Mouse (Mus musculus) midbrain, embryonic 14.5 days (tissue): ENCODE results near the gene Dolk. TPM values are rescaled to one million over a fixed set of nuclear protein-coding genes. Genes with fewer than 3 reads are reported as not detected.
A peak's percentile ranks its signal among the peaks of the same experiment; 100 is the strongest.

ENCODE experiments used
- ATAC-seq: fragments of 200-750 bp; cut with Nextera tagmentation; 2 replicates; pipeline ENCODE4 v1.8.0; 2017; ENCODE audit warnings: moderate number of reproducible peaks, moderate library complexity; ENCODE audit not compliant: low FRiP score, low TSS enrichment
- DNase-seq: peaks from one replicate; pipeline ENCODE4 v3.0.0-alpha.2; 2015
- H3K27ac ChIP-seq: fragments of 300-500 bp; sonication (generic); replicated peaks from 2 replicates; pipeline ENCODE4 v1.5.1; 2014; ENCODE audit warnings: mild to moderate bottlenecking, low read depth, low read length, moderate library complexity
- H3K27me3 ChIP-seq: fragments of 300-500 bp; sonication (generic); 2 replicates; pipeline ENCODE4 v1.6.1; 2014; ENCODE audit warnings: low read length, control low read depth, mixed read lengths; ENCODE audit not compliant: control insufficient read depth, insufficient read depth
- H3K36me3 ChIP-seq: fragments of 300-500 bp; sonication (generic); 2 replicates; pipeline ENCODE4 v1.6.1; 2014; ENCODE audit warnings: low read length, control low read depth; ENCODE audit not compliant: control insufficient read depth, insufficient read depth
- H3K4me1 ChIP-seq: fragments of 300-500 bp; sonication (generic); 2 replicates; pipeline ENCODE4 v1.6.1; 2014; ENCODE audit warnings: mild to moderate bottlenecking, antibody characterized with exemption, low read length, control low read depth; ENCODE audit not compliant: control insufficient read depth, insufficient read depth
- H3K4me2 ChIP-seq: fragments of 300-500 bp; sonication (generic); 2 replicates; pipeline ENCODE4 v1.6.1; 2014; ENCODE audit warnings: mild to moderate bottlenecking, low read length, moderate library complexity
- H3K4me3 ChIP-seq: fragments of 300-500 bp; sonication (generic); replicated peaks from 2 replicates; pipeline ENCODE4 v1.5.1; 2014; ENCODE audit warnings: low read depth, low read length
- H3K9ac ChIP-seq: fragments of 300-500 bp; sonication (generic); replicated peaks from 2 replicates; pipeline ENCODE4 v1.6.1; 2014; ENCODE audit warnings: mild to moderate bottlenecking, low read length, moderate library complexity
- H3K9me3 ChIP-seq: fragments of 300-500 bp; sonication (generic); 2 replicates; pipeline ENCODE4 v1.6.1; 2016; ENCODE audit warnings: low read length, control low read depth, mixed read lengths; ENCODE audit not compliant: control insufficient read depth
- WGBS: fragments of 180-500 bp; shearing (Covaris S2); extraction: QIAGEN DNeasy Blood & Tissue Kit; methylation state at CpG from one replicate; pipeline ENCODE4 v1.1.7; 2014; 5-methylcytosine and 5-hydroxymethylcytosine counted together
- polyA plus RNA-seq: library from polyadenylated mRNA; unstranded; fragments of >200 nt; fragmentation: Nextera tagmentation; extraction: Ambion mirVana; gene quantifications from 2 replicates; pipeline ENCODE4 v1.2.1, GENCODE M21; 2014

Gene Dolk
- polyA plus RNA-seq, 1 experiment from 2014 or later: 32.7 TPM

GRCm38 (mm10) chr2:30237881-30238280, 48.3 kb downstream of the Dolk start:
- Histone ChIP-seq H3K27me3 (no peaks in the 10 kb centered on the region), H3K4me2 (peak overlapping the region; percentile 60), H3K4me3 (peak overlapping the region; percentile 88), H3K27ac (peak overlapping the region; percentile 93), H3K9ac (peak overlapping the region; percentile 86), H3K9me3 (no peaks in the 10 kb centered on the region), H3K36me3 (peaks cover 28% of the 10 kb centered on the region), H3K4me1 (peaks cover 14% of the 10 kb centered on the region)
- under 1% methylated on average over 37 of the region's 42 CpGs for WGBS
- ATAC-seq: peak; percentile 88
- DNase-seq: peak; percentile 79

DNA sequence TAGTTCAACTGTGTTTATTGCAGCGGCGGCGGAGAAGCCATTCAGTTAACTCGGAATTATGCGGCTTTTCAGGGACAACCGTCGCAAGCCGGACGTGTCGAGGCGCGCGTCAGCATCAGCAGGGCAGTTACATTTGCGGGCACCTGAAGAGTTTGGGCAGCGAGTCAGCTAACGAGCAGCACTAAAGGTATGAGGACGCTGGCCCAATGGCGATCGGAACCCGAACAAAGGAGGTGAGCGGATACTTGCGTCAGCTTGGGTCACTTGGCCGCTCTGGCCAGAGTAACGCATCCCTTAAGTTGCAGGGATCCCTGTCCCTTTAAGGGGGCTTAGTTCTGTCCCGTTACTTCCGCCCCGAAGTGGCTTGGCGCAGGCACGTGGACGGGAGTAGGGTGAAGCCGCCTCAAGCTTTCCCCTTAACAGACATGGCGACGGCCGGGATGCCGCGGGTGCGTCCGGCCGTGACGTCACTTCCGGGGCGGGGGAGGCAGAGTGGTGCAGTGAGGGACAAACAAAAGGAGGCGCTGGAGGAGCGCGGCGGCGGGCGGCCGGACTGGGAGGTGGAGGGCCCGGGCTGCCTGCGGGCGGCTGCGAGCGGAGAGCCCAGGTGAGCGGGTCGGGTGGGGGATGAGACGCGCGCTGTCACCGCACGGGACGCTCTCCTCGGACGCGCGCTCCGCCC, 48.8 kb downstream of the Dolk start, which contains the start of gene Lrrc8a:
Gene Lrrc8a (plus strand): TSS at position 517 of the 682 bp plus-strand sequence.
- WGBS: under 1% methylated on average over 67 of the region's 67 CpGs
- peak; percentile 99 for DNase-seq
- peak within 1 kb of the TSS; percentile 71 for H3K4me2 ChIP-seq
- H3K27ac ChIP-seq: peak within 1 kb of the TSS; percentile 93
- H3K9ac ChIP-seq: peak within 1 kb of the TSS; percentile 86
- peaks cover 24% of the 10 kb centered on the region for H3K36me3 ChIP-seq
- H3K27me3 ChIP-seq: no peaks in the 10 kb centered on the region
- peak within 1 kb of the TSS; percentile 88 for H3K4me3 ChIP-seq
- no peaks in the 10 kb centered on the region for H3K9me3 ChIP-seq
- ATAC-seq: peak; percentile 97
- peaks cover 14% of the 10 kb centered on the region for H3K4me1 ChIP-seq

DNA sequence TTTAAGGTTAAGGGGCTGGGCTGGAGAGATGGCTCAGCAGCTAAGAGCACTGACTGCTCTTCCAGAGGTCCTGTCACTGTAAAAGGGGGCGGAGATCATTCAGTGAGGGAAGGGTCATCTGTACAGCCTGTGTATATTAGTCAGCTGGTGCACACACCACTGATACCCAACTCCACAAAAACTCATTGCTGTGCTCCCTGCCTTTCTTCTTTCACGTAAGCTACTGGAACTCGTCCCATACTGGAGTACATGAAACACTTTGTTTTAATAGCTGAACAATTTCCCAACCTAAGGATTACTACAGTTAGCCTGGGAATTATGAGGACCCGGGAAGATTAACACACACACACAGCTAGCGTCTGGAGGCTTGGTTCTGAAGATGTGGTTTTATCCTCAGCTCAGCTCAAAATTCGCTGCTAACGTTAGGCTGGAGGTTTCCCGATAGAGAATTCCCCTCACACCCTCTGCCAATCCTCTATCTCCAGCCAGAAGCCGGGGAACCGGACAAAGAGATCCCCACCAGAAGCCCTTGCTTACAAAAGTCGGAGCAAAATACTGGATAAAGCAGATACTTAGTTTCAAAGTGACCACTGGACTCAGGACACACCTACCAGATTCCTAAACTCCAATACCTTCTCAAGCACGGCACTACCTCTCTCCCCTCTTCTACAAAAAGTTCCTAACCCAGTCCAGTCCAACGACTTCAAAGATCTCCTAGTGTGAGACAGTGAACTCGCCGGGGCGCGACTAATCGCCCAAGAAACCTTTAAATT, 49.5 kb downstream of the Dolk start:
- peak; percentile 37 for DNase-seq
- ATAC-seq: no peak

DNA sequence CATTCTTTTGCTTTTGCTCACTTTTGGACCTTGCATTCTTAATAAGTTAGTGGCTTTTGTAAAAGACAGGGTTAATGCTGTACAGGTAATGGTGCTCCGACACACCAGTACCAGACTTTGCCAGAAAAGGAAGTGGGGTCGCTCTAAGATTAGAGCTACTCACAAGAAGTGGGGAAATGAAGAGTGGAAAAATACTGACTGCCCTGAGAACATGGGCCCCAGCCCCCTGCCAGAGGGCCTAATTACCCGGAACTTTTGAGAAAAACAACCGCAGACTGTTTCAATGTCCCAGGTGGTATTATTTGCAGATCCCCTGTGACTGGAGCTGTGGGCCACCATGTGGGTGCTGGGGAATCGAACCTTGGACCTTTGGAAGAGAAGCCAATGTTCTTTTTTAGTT, 50.5 kb downstream of the Dolk start:
- no peak overlapping the region for H3K9ac ChIP-seq
- ATAC-seq: no peak
- WGBS: 88% methylated on average over 5 of the region's 5 CpGs
- H3K9me3 ChIP-seq: no peaks in the 10 kb centered on the region
- no peak overlapping the region for H3K4me3 ChIP-seq
- H3K4me2 ChIP-seq: no peak overlapping the region
- H3K4me1 ChIP-seq: peaks cover 14% of the 10 kb centered on the region
- no peak for DNase-seq
- H3K27ac ChIP-seq: no peak overlapping the region
- H3K27me3 ChIP-seq: no peaks in the 10 kb centered on the region
- peaks cover 6% of the 10 kb centered on the region for H3K36me3 ChIP-seq

More for the DNA sequence above, 49.5 kb downstream of the Dolk start:
- Histone ChIP-seq H3K4me1 (peaks cover 14% of the 10 kb centered on the region), H3K4me2 (peak overlapping the region; percentile 71), H3K27ac (peak overlapping the region; percentile 93), H3K9me3 (no peaks in the 10 kb centered on the region), H3K4me3 (peak overlapping the region; percentile 88), H3K36me3 (peaks cover 17% of the 10 kb centered on the region), H3K9ac (peak overlapping the region; percentile 51), H3K27me3 (no peaks in the 10 kb centered on the region)
- WGBS: 4% methylated on average over 18 of the region's 18 CpGs

Other genes with a start within 250 kb of the Dolk start
- gene Wdr34, start 237.5 kb downstream of the Dolk start, polyA plus RNA-seq: 62.9 and 80.2 TPM in 2 replicates
- 376 and 427 TPM in 2 replicates for gene Set, start 229.0 kb downstream of the Dolk start, polyA plus RNA-seq
- 1.1 and 1.9 TPM in 2 replicates for gene Pkn3, start 208.7 kb downstream of the Dolk start, polyA plus RNA-seq
- 17.6 and 18.7 TPM in 2 replicates for gene Zdhhc12, start 192.7 kb downstream of the Dolk start, polyA plus RNA-seq
- gene Zer1, start 161.7 kb downstream of the Dolk start, polyA plus RNA-seq: 15.1 and 15.6 TPM in 2 replicates
- 17.7 and 20.4 TPM in 2 replicates for gene Tbc1d13, start 152.6 kb downstream of the Dolk start, polyA plus RNA-seq
- 23.2 and 28.1 TPM in 2 replicates for gene Endog, start 114.8 kb downstream of the Dolk start, polyA plus RNA-seq
- 52.8 and 54.8 TPM in 2 replicates for gene Spout1, start 107.9 kb downstream of the Dolk start, polyA plus RNA-seq
- 15.3 and 17.1 TPM in 2 replicates for gene Kyat1, start 80.5 kb downstream of the Dolk start, polyA plus RNA-seq
- 66.0 and 70.9 TPM in 2 replicates for gene Lrrc8a, start 48.6 kb downstream of the Dolk start, polyA plus RNA-seq
- gene Gm28035, start 45.8 kb downstream of the Dolk start, polyA plus RNA-seq: 0.25 TPM in 1 of 2 replicates, not detected in the other
- 4.9 and 6.0 TPM in 2 replicates for gene Phyhd1, start 20.1 kb downstream of the Dolk start, polyA plus RNA-seq
- not detected in 2 replicates for gene Gm28038, start 5.3 kb downstream of the Dolk start, polyA plus RNA-seq
- gene Nup188, start 63 bp upstream of the Dolk start, polyA plus RNA-seq: 20.5 and 26.0 TPM in 2 replicates
- gene Sh3glb2, start 73.0 kb upstream of the Dolk start, polyA plus RNA-seq: 129 and 183 TPM in 2 replicates
- 26.1 and 29.7 TPM in 2 replicates for gene Miga2, start 77.9 kb upstream of the Dolk start, polyA plus RNA-seq
- gene Dolpp1, start 105.9 kb upstream of the Dolk start, polyA plus RNA-seq: 56.3 and 57.2 TPM in 2 replicates
- gene Crat, start 129.5 kb upstream of the Dolk start, polyA plus RNA-seq: 22.2 and 24.0 TPM in 2 replicates
- 86.7 and 115 TPM in 2 replicates for gene Ptpa, start 129.7 kb upstream of the Dolk start, polyA plus RNA-seq
- gene Ier5l, start 187.9 kb upstream of the Dolk start, polyA plus RNA-seq: 3.7 and 4.3 TPM in 2 replicates